Mouse (Mus musculus) layer of hippocampus, postnatal 14 days (tissue): ENCODE measurements at regions not wholly inside any gene's neighbourhood (a gene's known extent, or its start where the extent isn't known, plus 50 kb on each side); places are given as distances from the start of the nearest gene placed in this dataset.

Source experiments
- DNase-seq, 2 experiments: peaks; one replicate each; pipeline ENCODE4 v3.0.0; 2021 to 2022; ENCODE audit warnings: low spot score in 2 of 2, mixed read lengths in 1 of 2

- no peak for DNase-seq
Measured at GRCm38 (mm10) chr11:111563171-111563570, 497.2 kb downstream of the Kcnj2 start.

GRCm38 (mm10) chr11:111568041-111568440 is 502.1 kb downstream of the Kcnj2 start:
- no peak for DNase-seq

GRCm38 (mm10) chr11:111568876-111569275 is 502.9 kb downstream of the Kcnj2 start:
- DNase-seq = no peak

GRCm38 (mm10) chr11:111577883-111578282 is 511.9 kb downstream of the Kcnj2 start:
- no peak for DNase-seq

- DNase-seq = no peak
Measured at GRCm38 (mm10) chr11:111582980-111583379, 517.0 kb downstream of the Kcnj2 start.

GRCm38 (mm10) chr11:111583606-111584005 is 517.6 kb downstream of the Kcnj2 start:
- DNase-seq = no peak

- no peak for DNase-seq
Measured at GRCm38 (mm10) chr11:111599456-111599855, 533.5 kb downstream of the Kcnj2 start.

- DNase-seq = no peak
Measured at GRCm38 (mm10) chr11:111605146-111605545, 539.2 kb downstream of the Kcnj2 start.

- peak in 1 of 2 experiments; percentile 16 for DNase-seq
Measured at GRCm38 (mm10) chr11:111610522-111611015, 544.6 kb downstream of the Kcnj2 start.

- DNase-seq = no peak
Measured at GRCm38 (mm10) chr11:111643603-111644002, 577.6 kb downstream of the Kcnj2 start.

GRCm38 (mm10) chr11:111652882-111653281 is 586.9 kb downstream of the Kcnj2 start:
- peak; percentile 14 to 29 for DNase-seq

GRCm38 (mm10) chr11:111657778-111658177 is 591.8 kb downstream of the Kcnj2 start:
- DNase-seq = no peak

- DNase-seq = no peak
Measured at GRCm38 (mm10) chr11:111658362-111659309, 592.7 kb downstream of the Kcnj2 start.

- DNase-seq = no peak
Measured at GRCm38 (mm10) chr11:111663269-111663668, 597.3 kb downstream of the Kcnj2 start.

GRCm38 (mm10) chr11:111666336-111666735 is 600.4 kb downstream of the Kcnj2 start:
- no peak for DNase-seq

GRCm38 (mm10) chr11:111671865-111672264 is 605.9 kb downstream of the Kcnj2 start:
- no peak for DNase-seq

- DNase-seq = no peak
Measured at GRCm38 (mm10) chr11:111675673-111676072, 609.7 kb downstream of the Kcnj2 start.

GRCm38 (mm10) chr11:111682341-111682740 is 616.4 kb downstream of the Kcnj2 start:
- no peak for DNase-seq

- no peak for DNase-seq
Measured at GRCm38 (mm10) chr11:111683909-111684308, 617.9 kb downstream of the Kcnj2 start.

GRCm38 (mm10) chr11:111687769-111688168 is 621.8 kb downstream of the Kcnj2 start:
- no peak for DNase-seq

- DNase-seq = no peak
Measured at GRCm38 (mm10) chr11:111688186-111688860, 622.4 kb downstream of the Kcnj2 start.

- no peak for DNase-seq
Measured at GRCm38 (mm10) chr11:111689899-111690298, 623.9 kb downstream of the Kcnj2 start.
